In the genomic region with DNA sequence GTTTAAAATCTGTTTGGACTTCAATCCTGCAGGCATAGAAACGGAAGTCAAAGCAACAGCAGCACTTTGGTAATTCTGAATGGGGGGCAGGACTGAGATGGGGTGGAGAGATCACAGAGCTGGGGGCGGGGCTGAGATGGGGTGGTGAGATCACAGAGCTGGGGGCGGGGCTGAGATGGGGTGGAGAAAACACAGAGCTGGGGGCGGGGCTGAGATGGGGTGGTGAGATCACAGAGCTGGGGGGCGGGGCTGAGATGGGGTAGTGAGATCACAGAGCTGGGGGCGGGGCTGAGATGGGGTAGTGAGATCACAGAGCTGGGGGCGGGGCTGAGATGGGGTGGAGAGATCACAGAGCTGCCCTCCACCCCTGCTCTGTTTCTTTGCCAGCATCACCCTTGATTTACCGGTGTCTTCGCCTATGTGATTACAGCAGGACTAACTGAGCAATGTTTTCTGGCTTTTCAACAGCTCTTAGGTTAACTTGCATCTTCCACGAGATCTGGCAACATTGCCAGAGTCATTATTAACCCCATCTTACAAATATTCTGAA, we compare ENCODE assay signal across 8 mouse cellular contexts. TPM values are rescaled to one million over a fixed set of nuclear protein-coding genes. Genes with fewer than 3 reads are reported as not detected.
A peak's percentile ranks its signal among the peaks of the same experiment; 100 is the strongest.
DNase-seq lines count a peak whose midpoint lies in the region; ATAC-seq and TF ChIP-seq lines count a peak whose summit lies in the region.

No protein-coding gene starts in this region.

- H3K9ac ChIP-seq in intestine, embryonic 14.5 days (ENCODE audit: low read length), result no peak overlapping the region
- no peak overlapping the region for H3K9ac ChIP-seq in lung, embryonic 14.5 days

- no peak overlapping the region for H3K4me3 ChIP-seq in intestine, embryonic 14.5 days (ENCODE audit: low read depth, low read length)
- H3K4me3 ChIP-seq in lung, embryonic 14.5 days (ENCODE audit: low read depth, low read length), result no peak overlapping the region

- TF ChIP-seq CTCF in lung, embryonic 14.5 days (IDR thresholded peaks at IDR 0.05; ENCODE audit: low read depth), result no peak

- ATAC-seq in intestine, embryonic 14.5 days (replicated peaks; ENCODE audit: low FRiP score, low TSS enrichment, low read depth), result no peak
- no peak for ATAC-seq in lung, embryonic 14.5 days (ENCODE audit: insufficient read depth)

- DNase-seq in adrenal gland, adult (ENCODE audit: inconsistent age in 2 of 2, low spot score in 1 of 2), result peak; percentile 14 to 44
- no peak for DNase-seq in adrenal gland, postnatal 4 days (ENCODE audit: low spot score in 2 of 2)
- peak; percentile 82 for DNase-seq in R1 (ENCODE audit: low read depth, low spot score)
- DNase-seq in intestine, embryonic 14.5 days (ENCODE audit: low spot score), result peak; percentile 72
- peak; percentile 20 for DNase-seq in lung, embryonic 14.5 days
- DNase-seq in spleen, adult 18-20 months, result peak; percentile 58 to 62
- DNase-seq in urinary bladder, postnatal 10 days (ENCODE audit: low spot score), result no peak
- no peak for DNase-seq in frontal cortex, postnatal 10 days (ENCODE audit: low spot score in 2 of 2)

- peaks cover 19% of the 10 kb centered on the region for H3K4me1 ChIP-seq in intestine, embryonic 14.5 days (replicated peaks; ENCODE audit: control insufficient read depth, insufficient read depth, low read length)
- H3K4me1 ChIP-seq in lung, embryonic 14.5 days (ENCODE audit: insufficient read depth), result 0 out of 2 replicates have a peak, but pooled peaks cover under 1% of the 10 kb centered on the region

- 11% methylated on average over 9 of the region's 10 CpGs for WGBS in intestine, embryonic 14.5 days
- WGBS in lung, embryonic 14.5 days, result 12% methylated on average over 10 of the region's 10 CpGs

- peak overlapping the region; percentile 35 for H3K4me2 ChIP-seq in intestine, embryonic 14.5 days (ENCODE audit: low read length)
- H3K4me2 ChIP-seq in lung, embryonic 14.5 days, result peak overlapping the region; percentile 21; the same call in 1 of the 2 replicates

- H3K36me3 ChIP-seq in intestine, embryonic 14.5 days (ENCODE audit: control insufficient read depth, insufficient read depth, low read length), result no peaks in the 10 kb centered on the region
- H3K36me3 ChIP-seq in lung, embryonic 14.5 days (ENCODE audit: insufficient read depth), result no peaks in the 10 kb centered on the region

- H3K27me3 ChIP-seq in intestine, embryonic 14.5 days (replicated peaks; ENCODE audit: control insufficient read depth, insufficient read depth, low read length), result no peaks in the 10 kb centered on the region
- no peaks in the 10 kb centered on the region for H3K27me3 ChIP-seq in lung, embryonic 14.5 days (ENCODE audit: insufficient read depth, low read length)

- H3K27ac ChIP-seq in intestine, embryonic 14.5 days (ENCODE audit: low read depth), result peak overlapping the region; percentile 47; the same call in 1 of the 2 replicates
- H3K27ac ChIP-seq in lung, embryonic 14.5 days (ENCODE audit: low read depth), result no peak overlapping the region

- H3K9me3 ChIP-seq in intestine, embryonic 14.5 days (ENCODE audit: control insufficient read depth, low read length), result no peaks in the 10 kb centered on the region
- no peaks in the 10 kb centered on the region for H3K9me3 ChIP-seq in lung, embryonic 14.5 days (ENCODE audit: low read depth, low read length)

RNA-seq across cellular contexts. Expression of a gene that starts 30.9 kb away (rescaled TPM):
- under 1 TPM; 0.17 TPM for total RNA-seq in adrenal gland, postnatal 4 days (2021)
- 2.0 and 2.5 TPM in 2 replicates for polyA plus RNA-seq in intestine, embryonic 14.5 days (2014; fragmentation: Nextera tagmentation; extraction: Ambion mirVana)
- polyA plus RNA-seq in lung, embryonic 14.5 days (2014; fragmentation: Nextera tagmentation; extraction: Ambion mirVana), result 1.3 and 1.7 TPM in 2 replicates

Comparison
In these comparisons a context has a peak if more than half of its experiments do, and no peak if none do; other contexts are left out.
1. DNase-seq: peak in adrenal gland, adult (2 of 2), R1 (single experiment), intestine, embryonic 14.5 days (single experiment), lung, embryonic 14.5 days (single experiment) and spleen, adult 18-20 months (2 of 2); none in adrenal gland, postnatal 4 days (0 of 2), urinary bladder, postnatal 10 days (single experiment) and frontal cortex, postnatal 10 days (0 of 2).